Mouse (Mus musculus): ENCODE measurements around the gene Sart3.
A peak's percentile ranks its signal among the peaks of the same experiment; 100 is the strongest.
"Not testable (repeated sequence)": the region's sequence is repeated elsewhere in the genome, so short reads cannot be mapped to it uniquely, and the experiment has no call there.

Gene Sart3

GRCm38 (mm10) chr5:113772450-113772895 lies at the start of gene Sart3, which contains the start of gene Iscu:
Gene Sart3 (minus strand): TSS chr5:113772510.
Gene Iscu (plus strand): TSS chr5:113772748.
- peak; percentile 86 for DNase-seq (ENCODE audit: extremely low spot score, low read depth, low spot score)

GRCm38 (mm10) chr5:113818572-113818971 lies 46.3 kb upstream of the Sart3 start:
- DNase-seq (ENCODE audit: extremely low spot score, low read depth, low spot score) = no peak

- DNase-seq (ENCODE audit: extremely low spot score, low read depth, low spot score) = peak; percentile 66
Observed at GRCm38 (mm10) chr5:113815638-113816152, 43.4 kb upstream of the Sart3 start.

GRCm38 (mm10) chr5:113815041-113815389 lies 42.7 kb upstream of the Sart3 start:
- no peak for DNase-seq (ENCODE audit: extremely low spot score, low read depth, low spot score)

- DNase-seq (ENCODE audit: extremely low spot score, low read depth, low spot score) = no peak
Observed at GRCm38 (mm10) chr5:113814111-113815040, 42.1 kb upstream of the Sart3 start.

GRCm38 (mm10) chr5:113813608-113814007 lies 41.3 kb upstream of the Sart3 start:
- no peak for DNase-seq (ENCODE audit: extremely low spot score, low read depth, low spot score)

GRCm38 (mm10) chr5:113812638-113813037 lies 40.3 kb upstream of the Sart3 start:
- no peak for DNase-seq (ENCODE audit: extremely low spot score, low read depth, low spot score)

GRCm38 (mm10) chr5:113811824-113812420 lies 39.6 kb upstream of the Sart3 start:
- DNase-seq (ENCODE audit: extremely low spot score, low read depth, low spot score) = not testable (repeated sequence)

GRCm38 (mm10) chr5:113810111-113810510 lies 37.8 kb upstream of the Sart3 start:
- no peak for DNase-seq (ENCODE audit: extremely low spot score, low read depth, low spot score)

GRCm38 (mm10) chr5:113808177-113808576 lies 35.9 kb upstream of the Sart3 start:
- peak; percentile 63 for DNase-seq (ENCODE audit: extremely low spot score, low read depth, low spot score)

GRCm38 (mm10) chr5:113807712-113808111 lies 35.4 kb upstream of the Sart3 start:
- no peak for DNase-seq (ENCODE audit: extremely low spot score, low read depth, low spot score)

GRCm38 (mm10) chr5:113806414-113806813 lies 34.1 kb upstream of the Sart3 start:
- DNase-seq (ENCODE audit: extremely low spot score, low read depth, low spot score) = no peak

- no peak for DNase-seq (ENCODE audit: extremely low spot score, low read depth, low spot score)
Observed at GRCm38 (mm10) chr5:113805301-113805700, 33.0 kb upstream of the Sart3 start.

- no peak for DNase-seq (ENCODE audit: extremely low spot score, low read depth, low spot score)
Observed at GRCm38 (mm10) chr5:113804395-113804966, 32.2 kb upstream of the Sart3 start.

- peak; percentile 54 for DNase-seq (ENCODE audit: extremely low spot score, low read depth, low spot score)
Observed at GRCm38 (mm10) chr5:113800280-113800679, 28.0 kb upstream of the Sart3 start, which contains the start of gene Tmem119. Gene Tmem119 (minus strand): TSS chr5:113800516.

- DNase-seq (ENCODE audit: extremely low spot score, low read depth, low spot score) = no peak
Observed at GRCm38 (mm10) chr5:113799691-113800090, 27.4 kb upstream of the Sart3 start.

- no peak for DNase-seq (ENCODE audit: extremely low spot score, low read depth, low spot score)
Observed at GRCm38 (mm10) chr5:113798525-113798924, 26.2 kb upstream of the Sart3 start.

GRCm38 (mm10) chr5:113797149-113797882 lies 25.0 kb upstream of the Sart3 start:
- DNase-seq (ENCODE audit: extremely low spot score, low read depth, low spot score) = no peak

- peak; percentile 64 for DNase-seq (ENCODE audit: extremely low spot score, low read depth, low spot score)
Observed at GRCm38 (mm10) chr5:113796401-113797148, 24.3 kb upstream of the Sart3 start.

All from hindlimb bud, embryonic 11.5 days (tissue).